Mouse (Mus musculus) olfactory bulb, adult 2 months (tissue): ENCODE measurements around the gene Ezh1.

Experiments used
- CTCF ChIP-seq: fragments of 200-500 bp; IDR thresholded peaks from 2 replicates; pipeline ENCODE4 v1.5.1; 2012; ENCODE audit warnings: low read depth, mild to moderate bottlenecking, low read length, moderate library complexity; ENCODE audit not compliant: insufficient read depth
- POLR2A ChIP-seq: fragments of 200-500 bp; IDR thresholded peaks from 2 replicates; pipeline ENCODE4 v1.6.1; 2012; ENCODE audit warnings: mild to moderate bottlenecking, low read depth, low read length, moderate library complexity; ENCODE audit not compliant: insufficient read depth

GRCm38 (mm10) chr11:101167963-101168300, 58.3 kb downstream of the Ezh1 start:
- TF ChIP-seq POLR2A, result no peak
- TF ChIP-seq CTCF, result no peak
